Mouse (Mus musculus): ENCODE data around the gene Umps.
A peak's percentile ranks its signal among the peaks of the same experiment; 100 is the strongest.

The Umps gene

DNA sequence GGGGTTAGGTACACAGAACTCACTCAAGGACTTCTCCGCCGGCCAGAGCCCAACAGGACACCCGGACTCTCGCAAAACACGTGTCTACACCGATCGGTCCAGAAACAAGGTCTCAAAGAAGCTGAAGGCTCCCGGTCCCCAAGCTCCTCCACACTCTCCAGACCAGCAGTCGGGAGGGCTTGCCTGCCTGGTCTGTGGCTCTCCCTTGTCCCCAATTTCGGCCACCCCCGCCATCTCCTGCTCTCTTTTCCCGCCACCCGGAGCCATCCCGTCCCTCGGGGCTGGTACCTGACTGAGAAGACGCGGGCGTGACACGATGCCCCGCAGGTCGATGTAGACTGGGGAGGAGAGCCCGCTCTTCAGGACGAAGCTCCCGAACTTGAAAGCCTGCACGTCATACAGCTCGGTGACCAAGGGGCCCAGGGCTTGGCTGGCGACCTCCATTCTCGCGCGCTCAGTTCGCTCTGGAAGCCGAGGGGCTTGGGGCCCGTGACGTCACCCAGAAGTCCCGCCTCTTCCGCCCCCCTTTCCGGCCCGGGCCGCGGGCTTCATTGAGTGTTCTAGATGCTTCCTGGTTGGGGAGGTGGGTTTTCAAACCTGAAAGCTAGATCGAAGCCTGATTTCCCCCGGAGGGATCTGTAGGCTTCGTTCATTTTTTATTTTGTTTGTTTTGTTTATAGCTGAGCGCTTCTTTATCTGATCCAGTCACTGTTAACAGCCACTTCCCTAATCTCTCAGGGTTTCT lies at the start of gene Umps:
Gene Umps (minus strand): TSS at position 501 of the 745 bp plus-strand sequence.
- peak; percentile 72 for DNase-seq (ENCODE audit: low spot score)

DNA sequence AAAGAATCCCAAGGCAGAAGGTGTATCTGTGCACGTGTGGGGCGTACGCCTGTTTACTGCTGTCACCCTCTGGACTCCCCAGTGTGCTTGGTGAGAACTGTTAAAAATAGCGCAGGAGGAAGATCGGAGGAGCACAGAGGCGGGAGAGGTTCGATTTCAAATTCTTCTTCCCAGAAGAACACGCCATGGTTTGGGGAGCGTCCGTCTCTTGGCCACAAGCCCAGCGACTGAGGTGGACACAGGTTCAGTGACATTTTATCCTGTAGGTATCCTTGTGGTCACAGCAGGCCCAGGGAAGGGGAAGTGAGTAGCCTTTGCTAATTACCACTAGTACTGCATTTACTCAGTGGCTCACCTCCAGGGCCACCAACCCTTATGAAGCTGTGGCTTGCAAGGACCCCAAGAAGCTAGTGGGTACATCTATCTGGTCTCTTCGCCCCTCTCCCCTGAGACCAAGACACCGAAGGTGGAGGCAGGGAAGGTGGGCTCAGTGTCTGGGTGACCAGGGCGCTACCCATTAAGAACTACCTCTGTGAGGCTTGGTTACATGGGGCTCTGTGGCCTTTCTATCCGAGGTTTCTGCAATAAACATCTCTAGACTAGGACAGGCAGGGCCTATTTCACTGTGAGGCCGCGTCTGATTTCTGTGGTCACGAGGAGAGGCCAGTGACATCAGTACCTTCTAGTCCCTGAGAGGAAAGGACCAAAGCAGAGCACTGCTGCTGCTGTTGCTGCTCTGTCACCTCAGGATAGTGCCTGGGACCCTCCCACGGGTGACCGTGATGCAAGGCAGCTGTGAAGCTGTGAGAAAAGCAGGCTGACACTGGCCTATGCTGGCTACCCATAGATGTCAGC lies 45.4 kb upstream of the Umps start:
- no peak for DNase-seq (ENCODE audit: low spot score)

DNA sequence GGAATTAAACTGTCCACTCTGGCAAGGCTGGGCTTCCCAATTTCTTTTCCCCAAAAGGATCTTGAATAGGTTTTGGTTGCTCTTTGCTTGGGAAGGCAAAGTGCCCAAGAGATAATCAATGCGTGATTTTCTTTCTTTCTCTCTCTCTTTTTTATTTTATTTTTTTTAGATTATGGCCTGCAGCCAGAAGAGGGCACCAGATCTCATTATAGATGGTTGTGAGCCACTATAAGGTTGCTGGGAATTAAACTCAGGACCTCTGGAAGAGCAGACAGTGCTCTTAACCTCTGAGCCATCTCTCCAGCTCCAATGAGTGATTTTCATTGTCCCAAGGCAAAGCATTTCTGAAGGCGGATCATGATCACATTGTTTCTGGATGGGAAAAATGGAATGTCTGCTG lies 42.7 kb upstream of the Umps start:
- DNase-seq (ENCODE audit: low spot score): no peak

DNA sequence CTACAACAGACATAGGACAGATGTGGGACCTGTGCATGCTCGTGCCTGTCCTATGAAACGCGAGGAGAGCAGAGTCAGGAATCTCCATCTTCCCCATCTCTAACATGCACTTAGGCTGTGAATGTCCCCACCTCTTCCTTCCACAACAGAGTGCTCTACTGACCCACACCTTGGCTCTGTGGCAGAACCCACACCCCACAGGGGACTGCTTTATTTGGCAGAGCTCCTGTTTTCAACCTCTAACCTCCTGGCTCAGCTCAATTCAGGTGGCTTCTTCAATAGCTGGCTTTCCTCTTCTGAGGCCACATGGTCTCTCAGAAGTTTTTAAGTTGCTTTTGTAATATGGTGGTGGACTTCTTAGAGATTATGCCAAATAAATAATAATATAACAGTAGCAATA lies 39.1 kb upstream of the Umps start:
- no peak for DNase-seq (ENCODE audit: low spot score)

DNA sequence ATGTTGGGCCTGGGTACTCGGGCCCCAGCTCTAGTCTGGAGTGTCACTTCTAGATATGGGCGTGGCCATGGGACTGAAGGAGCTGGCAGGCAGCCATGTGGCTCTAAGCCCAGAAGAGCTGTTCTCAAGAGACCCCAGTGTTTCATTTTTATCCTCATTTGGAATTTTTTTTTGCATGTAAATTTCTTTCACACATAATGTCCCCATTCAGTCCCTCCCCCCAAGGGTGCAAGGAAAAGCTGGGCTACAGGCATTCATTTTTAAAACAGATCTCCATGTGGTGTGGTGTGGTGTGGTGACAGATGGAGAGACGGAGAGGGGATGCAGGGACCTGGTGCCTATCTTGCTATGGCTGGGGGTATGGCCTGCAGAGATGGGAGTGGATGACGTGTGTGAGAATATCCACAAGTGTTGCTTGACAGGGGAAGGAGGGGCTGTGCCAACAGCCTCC lies 37.3 kb upstream of the Umps start:
- DNase-seq (ENCODE audit: low spot score): no peak

DNA sequence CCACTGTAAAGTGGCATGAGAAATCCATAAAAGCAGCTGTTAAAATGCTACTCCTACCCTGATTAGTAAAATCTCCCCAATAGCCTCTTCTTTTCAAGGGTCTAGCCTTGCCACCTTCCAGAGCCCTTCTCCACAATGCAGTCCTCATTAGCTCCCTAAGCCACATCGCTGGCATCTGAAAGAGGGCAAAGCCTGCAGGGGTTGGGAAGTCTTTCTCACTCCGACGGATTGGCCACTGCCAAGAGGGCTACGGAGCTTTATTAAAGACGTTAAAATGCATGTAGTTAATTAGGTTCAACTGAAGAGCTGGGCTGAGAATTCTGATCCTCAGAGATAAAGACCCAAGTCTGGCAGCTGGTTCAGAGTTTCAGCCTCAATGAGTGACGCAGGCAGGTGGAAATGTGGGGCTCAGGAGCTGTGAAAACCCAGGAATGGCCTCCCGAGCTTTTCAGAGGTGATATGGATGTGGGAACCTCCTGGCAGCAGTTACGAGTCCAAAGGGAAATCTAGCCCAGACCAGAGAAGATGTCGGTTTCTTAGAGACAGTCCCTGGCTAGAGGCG lies 36.8 kb upstream of the Umps start:
- DNase-seq (ENCODE audit: low spot score): no peak

DNA sequence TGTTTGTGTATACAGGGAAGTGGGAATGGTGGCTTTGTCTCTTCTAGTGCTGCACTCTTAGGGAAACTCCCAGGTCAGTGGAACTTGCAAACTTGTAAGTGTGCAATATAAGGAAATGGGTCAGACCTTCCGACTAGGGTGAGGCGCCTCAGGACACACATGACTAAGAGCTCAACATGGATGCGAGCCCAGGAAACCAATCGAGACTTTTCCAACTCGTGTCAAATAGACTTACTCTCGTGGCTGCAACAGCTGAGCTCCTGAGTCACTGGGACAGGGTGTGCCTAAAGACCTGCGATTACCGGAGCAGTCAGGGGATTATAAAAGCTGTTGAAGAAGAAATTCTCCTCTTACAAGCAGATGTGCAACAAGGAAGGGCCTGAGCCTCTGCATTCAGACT lies 33.9 kb upstream of the Umps start:
- DNase-seq (ENCODE audit: low spot score): no peak

DNA sequence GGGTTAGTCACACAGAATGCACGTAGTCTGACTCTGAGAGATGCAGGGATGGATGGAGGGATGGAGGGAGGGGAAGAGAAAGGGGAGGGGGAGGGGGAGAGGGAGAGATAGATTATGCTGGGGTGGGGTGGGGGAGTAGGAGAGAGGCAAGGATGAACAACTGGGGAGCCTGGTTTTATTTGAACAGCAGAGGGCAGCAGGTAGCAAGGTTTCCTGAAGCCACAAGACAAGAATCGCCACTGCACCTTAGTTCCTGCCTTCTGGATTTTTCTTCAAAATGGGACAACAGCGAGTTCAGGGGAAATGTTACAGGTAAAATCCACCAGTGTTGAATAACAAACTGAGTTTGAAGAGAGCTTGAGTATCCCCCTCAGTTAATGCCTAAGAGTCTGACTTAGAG lies 32.5 kb upstream of the Umps start:
- no peak for DNase-seq (ENCODE audit: low spot score)

DNA sequence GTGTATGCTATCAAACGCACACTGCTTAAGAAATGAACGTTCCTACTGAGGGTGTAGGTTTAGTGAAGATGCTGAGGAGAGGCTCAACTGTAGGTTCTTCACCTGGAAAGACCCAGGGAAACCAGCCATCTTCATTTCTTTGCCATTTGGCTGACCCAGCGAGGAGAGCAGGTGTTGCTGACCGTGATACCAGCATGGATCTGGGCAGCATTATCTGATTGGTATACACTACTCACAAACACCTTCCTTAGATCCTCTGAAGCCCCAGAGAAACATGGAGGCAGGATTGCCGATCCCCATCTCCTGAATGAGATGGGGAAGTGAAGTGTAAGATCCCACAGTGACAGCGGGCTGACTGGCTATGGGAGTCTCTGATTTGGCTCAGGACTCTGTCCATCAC lies 31.2 kb upstream of the Umps start:
- no peak for DNase-seq (ENCODE audit: low spot score)

DNA sequence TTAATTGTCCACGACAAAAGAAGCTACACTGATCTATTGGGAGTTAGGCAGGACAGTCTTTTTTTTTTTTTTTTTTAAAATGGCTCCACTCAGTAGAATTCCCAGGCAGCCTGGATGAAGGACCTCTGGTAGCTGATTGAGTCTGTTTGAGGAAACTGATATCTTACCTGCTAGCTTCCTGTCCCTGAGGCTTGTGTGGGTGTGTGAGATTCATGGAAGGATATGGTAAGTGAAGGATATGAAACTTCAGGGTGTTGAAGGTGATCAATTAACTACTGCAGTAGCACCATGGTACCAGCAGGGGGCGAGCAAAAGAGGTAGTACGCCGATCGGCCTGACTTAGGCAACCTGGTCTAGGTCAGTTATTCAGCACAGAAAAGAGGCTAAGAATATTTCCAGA lies 29.2 kb upstream of the Umps start:
- peak; percentile 60 for DNase-seq (ENCODE audit: low spot score)

DNA sequence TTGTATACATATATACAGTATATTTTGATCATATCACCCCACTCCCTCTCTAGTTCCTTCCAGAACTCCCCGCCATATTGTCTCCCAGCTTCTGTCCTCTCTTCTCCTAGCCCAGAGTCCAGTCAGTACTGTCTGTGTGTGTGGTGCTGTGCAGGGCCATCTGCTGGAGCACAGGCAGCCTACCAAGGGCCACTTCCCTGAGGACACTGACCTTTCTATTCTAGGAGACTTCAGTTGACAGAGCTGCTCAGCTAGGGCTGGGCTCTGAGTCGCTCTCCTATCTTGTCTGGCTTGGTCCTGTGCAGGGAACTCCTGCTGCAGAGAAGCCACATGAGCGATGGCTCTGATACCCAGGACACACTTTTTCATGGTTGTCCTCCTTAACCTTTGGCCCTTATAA lies 28.7 kb upstream of the Umps start:
- DNase-seq (ENCODE audit: low spot score): no peak

DNA sequence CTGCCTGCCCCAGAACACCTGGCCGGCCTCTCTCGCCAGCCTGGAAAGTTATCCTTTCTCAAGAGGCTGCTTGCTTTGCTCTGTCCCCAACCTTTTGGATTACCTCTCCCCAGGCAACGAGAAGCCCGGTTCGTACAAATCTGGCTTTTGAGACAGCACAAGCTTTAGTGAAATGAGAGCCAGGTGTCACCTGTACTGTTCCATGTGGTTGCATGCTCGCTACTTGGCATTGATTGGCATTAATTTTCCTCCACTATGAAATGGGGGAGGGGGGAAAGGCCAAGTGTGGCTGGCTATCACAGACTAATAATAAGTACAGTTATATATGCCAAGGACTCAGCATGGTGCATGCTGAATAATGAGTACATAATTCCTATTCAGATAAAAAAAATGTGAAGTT lies 27.5 kb upstream of the Umps start:
- no peak for DNase-seq (ENCODE audit: low spot score)

DNA sequence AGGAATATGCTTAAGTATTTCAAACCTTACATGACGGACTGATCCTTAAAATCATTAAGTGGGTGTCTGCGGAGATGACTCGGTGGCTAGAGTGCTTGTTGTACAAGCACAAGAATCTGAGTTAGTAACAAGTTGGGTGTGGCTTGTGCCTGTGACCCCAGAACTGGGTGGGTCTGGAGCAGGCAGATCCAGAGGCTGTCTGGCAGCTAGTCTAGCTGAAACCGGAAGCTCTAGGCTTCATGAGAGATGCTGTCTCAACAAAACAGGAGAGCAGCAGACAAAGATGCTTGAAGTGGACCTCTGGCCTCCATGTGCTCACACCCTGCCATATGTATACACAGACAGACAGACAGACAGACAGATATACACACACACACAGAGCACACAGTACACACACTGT lies 23.9 kb upstream of the Umps start:
- DNase-seq (ENCODE audit: low spot score): no peak

DNA sequence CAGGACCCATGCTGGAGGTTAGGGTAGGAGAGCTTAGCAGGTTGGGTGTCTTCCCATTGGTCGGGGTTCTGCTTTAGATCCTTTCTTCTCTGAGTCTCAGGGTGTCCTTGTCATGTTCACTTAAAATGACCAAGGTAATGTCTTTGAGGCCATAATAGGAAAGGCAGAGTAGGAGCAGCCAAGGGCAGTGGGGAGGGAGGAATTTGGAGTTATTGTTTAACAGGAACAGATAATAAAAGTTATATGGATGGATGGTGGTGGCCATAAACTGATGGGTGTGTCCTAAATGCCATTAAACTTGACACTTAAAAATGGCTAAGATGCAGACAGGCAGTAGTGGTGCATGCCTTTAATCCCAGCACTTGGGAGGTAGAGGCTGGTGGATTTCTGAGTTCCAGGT lies 22.3 kb upstream of the Umps start:
- no peak for DNase-seq (ENCODE audit: low spot score)

DNA sequence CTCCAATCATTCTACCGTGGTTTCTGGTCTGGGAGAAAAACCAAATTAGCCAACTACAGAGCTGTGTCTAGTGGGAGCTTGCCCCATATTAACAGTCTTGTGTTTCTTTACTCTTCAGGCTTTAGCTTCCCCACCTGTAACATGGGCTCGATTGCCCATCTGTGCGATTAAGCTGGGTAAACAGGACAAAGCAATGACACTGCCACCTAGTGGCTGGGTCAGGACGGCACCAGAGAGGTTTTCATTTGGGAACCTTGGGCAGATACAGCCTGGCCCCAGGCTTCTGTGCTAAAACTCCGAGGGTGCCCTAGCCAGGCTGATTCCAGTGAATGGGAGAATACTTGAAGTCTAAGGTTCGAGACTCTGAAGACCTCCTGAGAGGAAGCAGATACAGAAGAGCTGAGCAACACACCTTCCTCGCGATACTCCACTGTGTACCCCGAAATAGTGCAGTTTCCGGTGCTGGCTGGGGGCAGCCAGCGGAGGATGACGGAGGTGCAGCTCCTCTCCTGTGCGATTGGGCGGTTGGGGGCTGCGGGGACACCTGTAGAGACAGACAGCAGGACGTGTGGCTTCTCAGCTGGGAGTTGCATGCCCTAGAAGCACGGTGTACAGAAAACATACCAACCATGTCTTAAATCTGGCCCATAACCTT lies 21.6 kb upstream of the Umps start:
- peak; percentile 54 for DNase-seq (ENCODE audit: low spot score)

DNA sequence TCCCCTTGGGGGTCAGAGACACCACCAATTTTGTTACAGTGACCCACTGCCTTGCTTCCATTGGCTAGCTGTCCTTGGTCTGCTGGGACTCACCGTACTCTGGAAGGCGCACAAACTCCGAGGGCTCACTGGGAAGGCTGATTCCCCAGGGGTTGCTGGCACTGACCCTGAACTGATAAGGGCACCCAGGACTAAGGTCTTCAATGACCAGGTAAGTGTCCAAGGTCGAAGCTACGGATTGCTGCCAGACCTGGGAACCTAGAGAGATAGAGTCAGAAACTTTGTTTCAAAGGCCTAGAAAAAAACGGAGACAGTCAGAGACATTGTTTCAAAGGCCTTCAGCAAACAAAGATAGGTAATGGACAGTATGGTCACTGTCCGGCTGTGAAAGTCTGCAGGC lies 20.2 kb upstream of the Umps start:
- no peak for DNase-seq (ENCODE audit: low spot score)

DNA sequence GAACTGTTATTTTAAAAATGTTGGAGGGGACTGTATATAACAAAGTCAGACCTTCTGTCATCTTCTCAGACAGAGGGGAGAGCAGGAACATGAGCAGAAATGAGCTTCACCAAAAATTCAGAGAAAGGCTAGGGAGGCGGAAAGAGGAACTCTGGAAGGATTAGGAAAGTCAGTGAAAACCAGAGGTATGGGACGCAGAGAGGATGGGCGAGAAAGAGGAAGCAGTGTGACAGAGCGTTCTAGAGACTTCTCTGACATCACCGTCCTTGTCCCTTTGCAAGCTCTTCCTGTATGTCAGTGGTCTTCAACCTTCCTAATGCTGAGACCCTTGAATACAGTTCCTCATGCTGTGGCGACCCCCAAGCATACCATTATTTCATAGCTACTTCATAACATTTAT lies 18.5 kb upstream of the Umps start:
- DNase-seq (ENCODE audit: low spot score): no peak

DNA sequence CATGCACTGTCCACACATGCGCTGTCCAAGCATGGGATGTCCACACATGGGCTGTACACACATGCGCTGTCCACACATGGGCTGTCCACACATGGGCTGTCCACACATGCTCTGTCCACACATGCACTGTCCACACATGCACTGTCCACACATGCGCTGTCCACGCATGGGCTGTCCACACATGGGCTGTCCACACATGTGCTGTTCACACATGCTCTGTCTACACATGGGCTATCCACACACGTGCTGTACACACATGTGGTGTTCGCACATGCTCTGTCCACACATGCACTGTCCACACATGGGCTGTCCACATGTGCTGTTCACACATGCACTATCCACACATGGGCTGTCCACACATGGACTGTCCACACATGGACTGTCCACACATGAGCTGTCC lies 16.9 kb upstream of the Umps start:
- no peak for DNase-seq (ENCODE audit: low spot score)

DNA sequence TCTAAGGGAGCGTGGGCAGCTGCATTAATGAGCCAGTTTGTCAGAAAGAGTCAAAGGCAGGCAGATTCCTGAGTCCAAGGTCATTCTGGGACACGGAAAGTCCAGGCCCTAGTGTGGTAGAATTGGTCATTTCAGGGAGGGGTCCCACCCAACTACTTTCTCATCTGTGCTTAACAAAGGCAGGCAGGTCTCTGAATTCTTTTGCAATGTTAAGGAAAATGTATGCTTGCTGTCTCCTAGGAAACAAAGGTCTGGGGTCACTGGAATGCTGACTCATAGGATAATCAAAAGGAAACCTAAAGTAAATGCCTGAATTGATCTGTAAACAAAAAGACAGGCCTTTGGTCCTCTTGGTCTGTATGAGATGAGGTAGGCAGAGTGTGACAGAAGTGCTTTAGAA lies 13.0 kb upstream of the Umps start:
- DNase-seq (ENCODE audit: low spot score): no peak

DNA sequence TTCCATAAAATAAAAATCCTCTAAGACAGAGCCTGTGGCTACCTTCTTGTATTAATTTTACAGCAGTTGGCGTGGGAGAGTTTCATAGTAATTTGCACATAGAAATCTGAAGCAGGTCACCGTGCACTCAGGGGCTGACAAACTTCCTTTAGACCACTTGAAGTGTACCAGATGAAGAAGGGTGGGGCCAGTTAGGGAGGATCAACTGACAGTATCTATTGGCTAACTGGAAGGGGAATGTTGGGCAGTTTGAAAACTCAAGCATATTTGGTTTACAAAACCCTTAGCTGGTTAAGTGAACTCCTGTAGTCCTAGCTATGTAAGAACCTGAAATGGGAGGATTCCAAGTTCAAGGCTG lies 424 bp upstream of the Umps start:
- no peak for DNase-seq (ENCODE audit: low spot score)

DNA sequence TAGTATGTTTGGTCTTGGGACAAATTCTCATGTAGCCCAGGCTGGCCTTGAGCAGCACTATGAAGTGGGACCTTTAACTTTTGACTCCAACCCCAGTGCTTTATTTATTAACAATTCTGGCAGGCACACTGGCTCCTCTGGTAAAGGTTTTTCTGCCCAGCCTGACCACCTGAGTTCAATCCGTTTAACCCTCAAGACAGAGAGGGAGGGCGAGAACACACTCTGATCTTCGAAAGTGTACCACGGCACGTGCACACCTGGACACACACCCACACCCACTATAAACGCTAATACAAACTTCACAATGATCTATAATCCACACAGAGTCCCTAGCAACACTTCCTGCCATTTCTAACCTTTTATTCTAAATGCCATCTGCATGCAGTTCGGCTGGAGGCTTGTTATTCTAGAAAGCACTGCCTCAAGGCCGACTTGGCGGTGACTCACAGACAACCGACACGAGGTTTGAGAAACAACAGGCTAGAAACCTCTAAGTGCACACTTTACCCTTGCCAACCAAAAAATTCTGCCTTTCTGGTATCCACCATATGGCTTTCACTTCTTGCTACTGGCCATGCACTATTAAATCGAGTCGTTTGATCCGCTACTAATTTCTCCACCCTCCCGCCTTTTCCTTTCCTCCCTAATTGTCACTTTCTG lies 830 bp downstream of the Umps start:
- no peak for DNase-seq (ENCODE audit: low spot score)

DNA sequence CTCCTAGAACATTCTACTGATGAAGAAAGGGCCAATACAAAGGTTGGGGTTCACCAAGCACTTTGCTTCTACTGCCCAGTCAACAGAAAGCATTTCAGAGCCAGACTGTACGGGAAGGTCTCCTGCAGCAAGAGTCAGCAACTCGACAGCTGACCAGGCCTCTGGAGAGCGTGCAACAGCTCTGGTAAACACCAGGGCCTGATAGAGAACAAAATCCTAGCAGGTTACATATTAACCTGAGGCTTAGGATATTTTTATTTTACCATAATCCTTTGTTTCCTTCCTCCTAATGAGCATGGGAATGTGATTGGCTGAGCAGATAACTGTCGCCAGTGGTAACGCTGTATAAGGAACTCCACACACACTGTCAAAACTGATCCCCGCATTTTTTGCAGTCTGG lies 3.3 kb downstream of the Umps start:
- no peak for DNase-seq (ENCODE audit: low spot score)

All from spleen, adult 12 weeks (tissue).